In genomic region chr16:36947646-36948197, GRCm38 (mm10) we compare ENCODE assay signal across 16 mouse cellular contexts. TPM values are rescaled to one million over a fixed set of nuclear protein-coding genes. Genes with fewer than 3 reads are reported as not detected.
"Had no signal": no experiment of that assay in that cellular context is flagged by ENCODE, and none has a peak within 500 bp of the region (broad histone marks: within the 10 kb centered on the region; RNA-seq: fewer than 3 reads in every experiment).

No protein-coding gene starts in this region.

- H3K4me2 ChIP-seq: limb, embryonic 12.5 days; limb, embryonic 15.5 days; liver, embryonic 11.5 days; lung, embryonic 14.5 days; midbrain, embryonic 12.5 days had no signal

- H3K4me1 ChIP-seq: limb, embryonic 15.5 days had no signal

- H3K4me3 ChIP-seq: limb, embryonic 12.5 days; limb, embryonic 15.5 days; midbrain, embryonic 12.5 days had no signal

- DNase-seq: kidney, adult 9 months; kidney, postnatal 14 days; kidney, postnatal 4 days; left cerebral cortex, postnatal 4 days; liver, postnatal 0 days; lung, embryonic 14.5 days; thymus, adult 18-20 months; thymus, postnatal 4 days had no signal

- H3K36me3 ChIP-seq: limb, embryonic 12.5 days; limb, embryonic 15.5 days; midbrain, embryonic 12.5 days had no signal

- H3K9ac ChIP-seq: limb, embryonic 12.5 days; limb, embryonic 15.5 days; liver, embryonic 14.5 days; liver, postnatal 0 days; lung, embryonic 14.5 days; midbrain, embryonic 12.5 days had no signal

- H3K27me3 ChIP-seq: limb, embryonic 12.5 days; limb, embryonic 15.5 days; midbrain, embryonic 12.5 days had no signal

- H3K9me3 ChIP-seq: limb, embryonic 12.5 days; limb, embryonic 15.5 days; midbrain, embryonic 12.5 days had no signal

- H3K27ac ChIP-seq: limb, embryonic 12.5 days; limb, embryonic 15.5 days; liver, embryonic 14.5 days; macrophage; midbrain, embryonic 12.5 days had no signal

RNA-seq across cellular contexts. Expression of gene Fbxo40, which starts 42.5 kb away (rescaled TPM):
- polyA plus RNA-seq: liver, embryonic 11.5 days; liver, postnatal 0 days; lung, embryonic 14.5 days; midbrain, embryonic 12.5 days; neural tube, embryonic 14.5 days; small intestine, adult 2 months had no signal
